Mouse (Mus musculus): Measurements from ENCODE around the gene Cym. TPM values are rescaled to one million over a fixed set of nuclear protein-coding genes. Genes with fewer than 3 reads are reported as not detected.

Gene Cym
- polyA plus RNA-seq, 1 experiment from 2014 or later: 0.32 TPM

- Histone ChIP-seq H3K27ac (replicated peaks in 1 of 2; ENCODE audit: control insufficient read depth in 1 of 2, insufficient read depth in 1 of 2, low read depth in 2 of 2, low read length in 2 of 2) (no peak overlapping the region), H3K4me1 (ENCODE audit: control insufficient read depth in 2 of 2, insufficient read depth in 2 of 2, low read length in 2 of 2) (no peaks in the 10 kb centered on the region), H3K9ac (ENCODE audit: low read length) (no peak overlapping the region), H3K36me3 (ENCODE audit: control insufficient read depth, insufficient read depth, low read length) (no peaks in the 10 kb centered on the region), H3K4me3 (ENCODE audit: control insufficient read depth in 1 of 2, insufficient read depth in 1 of 2, low read depth in 1 of 2, low read length in 2 of 2) (no peak overlapping the region), H3K4me2 (ENCODE audit: low read length) (no peak overlapping the region), H3K9me3 (ENCODE audit: control insufficient read depth, low read length) (no peaks in the 10 kb centered on the region), H3K27me3 (ENCODE audit: control insufficient read depth, insufficient read depth, low read length) (no peaks in the 10 kb centered on the region)
- ATAC-seq (ENCODE audit: insufficient number of reproducible peaks, insufficient read depth, low FRiP score, low read depth): no peak
- WGBS: 9% methylated on average over 4 of the region's 4 CpGs
These were observed 15.5 kb downstream of the Cym start for GRCm38 (mm10) chr3:107205994-107206393.

GRCm38 (mm10) chr3:107205170-107205569 is 16.4 kb downstream of the Cym start:
- no peak for ATAC-seq (ENCODE audit: insufficient number of reproducible peaks, insufficient read depth, low FRiP score, low read depth)
- no peak overlapping the region for H3K4me2 ChIP-seq (ENCODE audit: low read length)
- H3K9me3 ChIP-seq (ENCODE audit: control insufficient read depth, low read length): 0 out of 2 replicates have a peak, but pooled peaks cover 3% of the 10 kb centered on the region
- no peaks in the 10 kb centered on the region for H3K27me3 ChIP-seq (ENCODE audit: control insufficient read depth, insufficient read depth, low read length)
- no peak overlapping the region for H3K4me3 ChIP-seq (ENCODE audit: control insufficient read depth in 1 of 2, insufficient read depth in 1 of 2, low read depth in 1 of 2, low read length in 2 of 2)
- no peak overlapping the region for H3K9ac ChIP-seq (ENCODE audit: low read length)
- no peak overlapping the region for H3K27ac ChIP-seq (replicated peaks in 1 of 2; ENCODE audit: control insufficient read depth in 1 of 2, insufficient read depth in 1 of 2, low read depth in 2 of 2, low read length in 2 of 2)
- H3K4me1 ChIP-seq (ENCODE audit: control insufficient read depth in 2 of 2, insufficient read depth in 2 of 2, low read length in 2 of 2): no peaks in the 10 kb centered on the region
- no peaks in the 10 kb centered on the region for H3K36me3 ChIP-seq (ENCODE audit: control insufficient read depth, insufficient read depth, low read length)

GRCm38 (mm10) chr3:107204413-107204812 is 17.1 kb downstream of the Cym start:
- H3K27ac ChIP-seq (replicated peaks in 1 of 2; ENCODE audit: control insufficient read depth in 1 of 2, insufficient read depth in 1 of 2, low read depth in 2 of 2, low read length in 2 of 2): no peak overlapping the region
- no peaks in the 10 kb centered on the region for H3K4me1 ChIP-seq (ENCODE audit: control insufficient read depth in 2 of 2, insufficient read depth in 2 of 2, low read length in 2 of 2)
- H3K9ac ChIP-seq (ENCODE audit: low read length): no peak overlapping the region
- no peak for ATAC-seq (ENCODE audit: insufficient number of reproducible peaks, insufficient read depth, low FRiP score, low read depth)
- no peaks in the 10 kb centered on the region for H3K36me3 ChIP-seq (ENCODE audit: control insufficient read depth, insufficient read depth, low read length)
- no peak overlapping the region for H3K4me2 ChIP-seq (ENCODE audit: low read length)
- WGBS: 71% methylated on average over 3 of the region's 3 CpGs
- 0 out of 2 replicates have a peak, but pooled peaks cover 3% of the 10 kb centered on the region for H3K9me3 ChIP-seq (ENCODE audit: control insufficient read depth, low read length)
- no peak overlapping the region for H3K4me3 ChIP-seq (ENCODE audit: control insufficient read depth in 1 of 2, insufficient read depth in 1 of 2, low read depth in 1 of 2, low read length in 2 of 2)
- H3K27me3 ChIP-seq (ENCODE audit: control insufficient read depth, insufficient read depth, low read length): no peaks in the 10 kb centered on the region; the same call in 1 of the 2 replicates

- H3K4me2 ChIP-seq (ENCODE audit: low read length): no peak overlapping the region
- no peaks in the 10 kb centered on the region for H3K36me3 ChIP-seq (ENCODE audit: control insufficient read depth, insufficient read depth, low read length)
- H3K9ac ChIP-seq (ENCODE audit: low read length): no peak overlapping the region
- H3K27ac ChIP-seq (replicated peaks in 1 of 2; ENCODE audit: control insufficient read depth in 1 of 2, insufficient read depth in 1 of 2, low read depth in 2 of 2, low read length in 2 of 2): no peak overlapping the region
- WGBS: 43% methylated on average over 9 of the region's 9 CpGs
- H3K27me3 ChIP-seq (ENCODE audit: control insufficient read depth, insufficient read depth, low read length): no peaks in the 10 kb centered on the region; the same call in 1 of the 2 replicates
- no peaks in the 10 kb centered on the region for H3K4me1 ChIP-seq (ENCODE audit: control insufficient read depth in 2 of 2, insufficient read depth in 2 of 2, low read length in 2 of 2)
- H3K4me3 ChIP-seq (ENCODE audit: control insufficient read depth in 1 of 2, insufficient read depth in 1 of 2, low read depth in 1 of 2, low read length in 2 of 2): no peak overlapping the region
- no peak for ATAC-seq (ENCODE audit: insufficient number of reproducible peaks, insufficient read depth, low FRiP score, low read depth)
- H3K9me3 ChIP-seq (ENCODE audit: control insufficient read depth, low read length): 0 out of 2 replicates have a peak, but pooled peaks cover 3% of the 10 kb centered on the region
These were observed 20.0 kb downstream of the Cym start for GRCm38 (mm10) chr3:107201310-107202180.

GRCm38 (mm10) chr3:107188226-107188899 is 33.2 kb downstream of the Cym start:
- WGBS: 25% methylated on average over 6 of the region's 6 CpGs
- Histone ChIP-seq H3K27ac (replicated peaks in 1 of 2; ENCODE audit: control insufficient read depth in 1 of 2, insufficient read depth in 1 of 2, low read depth in 2 of 2, low read length in 2 of 2) (no peak overlapping the region), H3K9me3 (ENCODE audit: control insufficient read depth, low read length) (no peaks in the 10 kb centered on the region), H3K36me3 (ENCODE audit: control insufficient read depth, insufficient read depth, low read length) (no peaks in the 10 kb centered on the region), H3K4me3 (ENCODE audit: control insufficient read depth in 1 of 2, insufficient read depth in 1 of 2, low read depth in 1 of 2, low read length in 2 of 2) (no peak overlapping the region), H3K4me2 (ENCODE audit: low read length) (no peak overlapping the region), H3K27me3 (ENCODE audit: control insufficient read depth, insufficient read depth, low read length) (peaks cover 5% of the 10 kb centered on the region; the same call in 1 of the 2 replicates), H3K4me1 (ENCODE audit: control insufficient read depth in 2 of 2, insufficient read depth in 2 of 2, low read length in 2 of 2) (no peaks in the 10 kb centered on the region), H3K9ac (ENCODE audit: low read length) (no peak overlapping the region)
- no peak for ATAC-seq (ENCODE audit: insufficient number of reproducible peaks, insufficient read depth, low FRiP score, low read depth)

- Histone ChIP-seq H3K4me3 (ENCODE audit: control insufficient read depth in 1 of 2, insufficient read depth in 1 of 2, low read depth in 1 of 2, low read length in 2 of 2) (no peak overlapping the region), H3K27me3 (ENCODE audit: control insufficient read depth, insufficient read depth, low read length) (peaks cover 5% of the 10 kb centered on the region; the same call in 1 of the 2 replicates), H3K27ac (replicated peaks in 1 of 2; ENCODE audit: control insufficient read depth in 1 of 2, insufficient read depth in 1 of 2, low read depth in 2 of 2, low read length in 2 of 2) (no peak overlapping the region), H3K9ac (ENCODE audit: low read length) (no peak overlapping the region), H3K36me3 (ENCODE audit: control insufficient read depth, insufficient read depth, low read length) (no peaks in the 10 kb centered on the region), H3K4me2 (ENCODE audit: low read length) (no peak overlapping the region), H3K9me3 (ENCODE audit: control insufficient read depth, low read length) (no peaks in the 10 kb centered on the region), H3K4me1 (ENCODE audit: control insufficient read depth in 2 of 2, insufficient read depth in 2 of 2, low read length in 2 of 2) (no peaks in the 10 kb centered on the region)
- no peak for ATAC-seq (ENCODE audit: insufficient number of reproducible peaks, insufficient read depth, low FRiP score, low read depth)
- WGBS: 75% methylated on average over 4 of the region's 4 CpGs
These were observed 34.5 kb downstream of the Cym start for GRCm38 (mm10) chr3:107187022-107187421.

- no peaks in the 10 kb centered on the region for H3K4me1 ChIP-seq (ENCODE audit: control insufficient read depth in 2 of 2, insufficient read depth in 2 of 2, low read length in 2 of 2)
- no peaks in the 10 kb centered on the region for H3K9me3 ChIP-seq (ENCODE audit: control insufficient read depth, low read length)
- no peak overlapping the region for H3K4me2 ChIP-seq (ENCODE audit: low read length)
- no peaks in the 10 kb centered on the region for H3K36me3 ChIP-seq (ENCODE audit: control insufficient read depth, insufficient read depth, low read length)
- H3K4me3 ChIP-seq (ENCODE audit: control insufficient read depth in 1 of 2, insufficient read depth in 1 of 2, low read depth in 1 of 2, low read length in 2 of 2): no peak overlapping the region
- 65% methylated on average over 3 of the region's 3 CpGs for WGBS
- H3K27ac ChIP-seq (replicated peaks in 1 of 2; ENCODE audit: control insufficient read depth in 1 of 2, insufficient read depth in 1 of 2, low read depth in 2 of 2, low read length in 2 of 2): no peak overlapping the region
- no peak overlapping the region for H3K9ac ChIP-seq (ENCODE audit: low read length)
- ATAC-seq (ENCODE audit: insufficient number of reproducible peaks, insufficient read depth, low FRiP score, low read depth): no peak
- H3K27me3 ChIP-seq (ENCODE audit: control insufficient read depth, insufficient read depth, low read length): peaks cover 5% of the 10 kb centered on the region; the same call in 1 of the 2 replicates
These were observed 35.9 kb downstream of the Cym start for GRCm38 (mm10) chr3:107185597-107185996.
